Mouse (Mus musculus): ENCODE measurements around the gene C1qc. TPM values are rescaled to one million over a fixed set of nuclear protein-coding genes. Genes with fewer than 3 reads are reported as not detected.

C1qc gene
- not detected in 2 replicates for total RNA-seq (2014; fragmentation: Nextera tagmentation)
- 0.57 TPM in 1 of 2 replicates, not detected in the other for total RNA-seq (2017)

GRCm38 (mm10) chr4:136892811-136893210, at the start of gene C1qc:
TSS of gene C1qc (minus strand) at chr4:136893065.
- ATAC-seq (replicated peaks; ENCODE audit: poor library complexity, severe bottlenecking), result peak; percentile 78

GRCm38 (mm10) chr4:136937935-136938334, 45.1 kb upstream of the C1qc start:
- ATAC-seq (replicated peaks; ENCODE audit: poor library complexity, severe bottlenecking), result no peak

- ATAC-seq (replicated peaks; ENCODE audit: poor library complexity, severe bottlenecking), result no peak
Observed at GRCm38 (mm10) chr4:136937344-136937743, 44.5 kb upstream of the C1qc start.

GRCm38 (mm10) chr4:136934746-136935613, 42.1 kb upstream of the C1qc start:
- no peak for ATAC-seq (replicated peaks; ENCODE audit: poor library complexity, severe bottlenecking)

- ATAC-seq (replicated peaks; ENCODE audit: poor library complexity, severe bottlenecking), result no peak
Observed at GRCm38 (mm10) chr4:136930474-136930873, 37.6 kb upstream of the C1qc start.

DNA sequence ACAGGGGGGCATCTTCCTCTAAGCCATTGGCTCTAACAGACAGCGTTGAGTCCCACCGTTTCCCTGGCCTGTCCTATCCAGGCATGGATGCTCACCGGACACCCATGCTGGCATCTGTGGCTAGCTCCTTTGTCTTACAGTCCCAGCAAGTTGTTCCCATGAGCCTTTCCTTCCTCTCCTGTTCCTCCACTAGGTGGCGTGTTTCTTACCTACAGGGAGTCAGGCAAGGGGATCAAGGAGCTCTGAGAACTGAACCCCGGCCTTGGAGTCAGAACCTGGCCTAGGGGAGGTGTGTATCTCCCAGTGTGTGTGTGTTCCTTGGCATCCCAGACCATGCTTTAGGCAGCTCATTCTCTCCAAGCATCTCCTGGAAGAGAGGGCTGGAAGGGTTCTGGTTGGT, 36.1 kb upstream of the C1qc start:
- no peak for ATAC-seq (replicated peaks; ENCODE audit: poor library complexity, severe bottlenecking)

DNA sequence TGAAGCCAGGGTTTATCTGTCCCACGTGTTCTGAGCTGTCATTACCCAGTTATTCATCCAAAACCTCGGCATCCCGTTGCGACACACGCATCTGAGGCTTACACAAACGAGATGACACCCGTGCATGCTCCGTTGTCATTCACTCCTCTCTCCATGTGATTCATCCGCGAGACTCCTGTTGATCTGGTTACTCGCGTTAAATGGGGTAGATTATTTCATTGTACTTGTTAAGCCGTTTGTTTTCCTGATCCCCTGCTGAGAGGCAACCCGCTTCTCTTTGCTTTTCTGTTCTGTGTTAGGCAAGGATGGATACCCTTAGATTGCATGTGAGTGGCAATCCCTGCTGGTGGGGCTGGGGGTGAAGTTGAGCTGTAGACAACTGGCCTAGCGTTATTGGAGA, 32.9 kb upstream of the C1qc start:
- no peak for ATAC-seq (replicated peaks; ENCODE audit: poor library complexity, severe bottlenecking)

DNA sequence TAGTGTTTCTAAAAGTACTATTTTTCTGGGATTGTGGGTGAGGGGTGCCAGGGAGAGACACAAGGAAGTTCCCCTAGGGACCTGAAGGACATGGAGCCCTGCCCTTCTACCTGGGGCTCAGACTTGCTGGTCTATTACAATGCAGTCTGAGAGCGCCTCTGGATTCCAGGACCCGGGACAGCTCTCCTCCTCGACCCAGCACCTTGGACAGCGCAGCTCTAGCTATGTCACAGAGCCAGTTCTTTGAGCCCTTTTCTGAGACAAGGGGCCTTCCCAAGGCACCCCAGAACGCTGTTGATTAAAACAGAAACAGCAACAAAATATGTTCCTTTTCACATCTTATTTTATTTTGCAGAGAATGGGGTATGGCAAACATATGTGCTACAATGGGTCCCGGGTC, 31.7 kb upstream of the C1qc start:
- peak; percentile 70 for ATAC-seq (replicated peaks; ENCODE audit: poor library complexity, severe bottlenecking)

DNA sequence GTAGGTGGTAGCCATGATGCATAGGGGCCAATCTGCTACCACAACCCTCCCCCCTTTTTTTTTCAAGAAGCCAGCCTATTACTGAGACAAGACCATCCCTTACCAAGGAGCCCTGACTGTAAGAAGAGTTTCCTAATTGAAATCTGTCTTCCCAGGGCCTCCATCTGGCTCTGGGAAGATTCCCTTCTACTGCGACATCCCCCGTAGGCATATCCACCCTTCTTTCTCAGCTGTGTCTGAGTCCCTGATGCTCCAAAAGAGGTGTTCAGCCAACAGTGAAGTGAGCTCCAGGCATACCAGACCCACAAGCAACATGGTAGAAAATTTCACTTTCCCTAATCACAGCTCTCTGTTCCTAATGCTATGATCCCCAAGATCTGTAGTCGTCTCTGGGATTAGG, 26.7 kb upstream of the C1qc start:
- no peak for ATAC-seq (replicated peaks; ENCODE audit: poor library complexity, severe bottlenecking)

DNA sequence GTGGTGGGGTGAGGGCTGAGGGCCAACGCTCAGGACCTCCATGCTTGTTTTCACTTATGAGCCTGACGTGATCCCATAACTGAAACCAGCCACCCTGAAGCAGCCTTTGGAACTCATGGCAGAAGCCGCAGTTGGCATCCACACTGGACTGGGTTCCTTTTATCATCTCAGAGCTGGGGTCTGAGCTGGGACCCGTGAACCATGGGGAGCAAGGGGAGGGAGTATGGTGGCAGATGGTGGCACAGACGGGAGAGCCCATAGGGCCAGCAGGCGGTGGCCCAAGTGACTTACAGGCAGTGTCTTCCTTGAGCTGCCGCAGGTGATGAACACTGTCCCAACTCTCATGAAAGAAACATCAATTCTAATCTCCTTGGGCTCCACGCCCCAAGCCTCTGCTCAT, 26.0 kb upstream of the C1qc start:
- ATAC-seq (replicated peaks; ENCODE audit: poor library complexity, severe bottlenecking), result no peak

DNA sequence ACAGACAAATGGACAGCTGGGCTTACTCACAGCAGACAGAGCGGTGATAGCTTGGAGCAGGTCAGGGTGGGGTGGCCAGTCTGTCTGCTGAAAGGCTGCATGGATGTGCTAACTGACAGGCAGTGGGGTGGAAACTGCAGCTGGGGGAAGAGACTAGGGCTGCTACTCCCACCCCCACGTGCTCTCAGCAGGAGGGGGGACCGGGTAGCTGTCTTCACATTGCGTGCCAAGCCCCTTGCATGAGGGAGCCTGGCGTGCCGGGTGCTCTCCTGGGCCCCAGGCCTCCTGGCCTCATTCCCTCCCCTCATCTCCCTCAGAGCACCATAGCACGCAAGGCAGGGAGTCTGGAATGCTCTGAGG, 24.3 kb upstream of the C1qc start:
- ATAC-seq (replicated peaks; ENCODE audit: poor library complexity, severe bottlenecking), result no peak

GRCm38 (mm10) chr4:136916359-136917164, 23.7 kb upstream of the C1qc start:
- ATAC-seq (replicated peaks; ENCODE audit: poor library complexity, severe bottlenecking), result no peak

DNA sequence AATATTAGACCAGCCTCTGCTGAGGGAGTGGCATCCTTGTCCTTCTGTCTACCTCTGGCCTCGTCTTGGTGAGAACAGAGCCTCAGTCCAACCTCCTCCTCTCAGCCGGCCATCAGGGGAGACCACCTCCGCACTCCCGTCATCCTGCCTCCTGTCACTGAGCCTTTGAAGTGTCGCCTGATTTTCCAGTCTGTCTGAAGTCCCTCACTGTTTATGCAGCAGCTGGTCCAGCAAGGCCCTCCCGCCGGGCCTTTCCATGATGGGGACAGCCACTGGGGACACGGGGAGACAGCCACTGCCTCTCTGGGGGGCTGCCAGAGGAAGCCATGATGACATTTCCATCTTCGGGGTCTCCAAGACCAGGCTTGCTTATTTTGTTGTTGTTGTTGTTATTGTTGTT, 20.0 kb upstream of the C1qc start:
- no peak; the same call in 1 of the 2 replicates for ATAC-seq (replicated peaks; ENCODE audit: poor library complexity, severe bottlenecking)

DNA sequence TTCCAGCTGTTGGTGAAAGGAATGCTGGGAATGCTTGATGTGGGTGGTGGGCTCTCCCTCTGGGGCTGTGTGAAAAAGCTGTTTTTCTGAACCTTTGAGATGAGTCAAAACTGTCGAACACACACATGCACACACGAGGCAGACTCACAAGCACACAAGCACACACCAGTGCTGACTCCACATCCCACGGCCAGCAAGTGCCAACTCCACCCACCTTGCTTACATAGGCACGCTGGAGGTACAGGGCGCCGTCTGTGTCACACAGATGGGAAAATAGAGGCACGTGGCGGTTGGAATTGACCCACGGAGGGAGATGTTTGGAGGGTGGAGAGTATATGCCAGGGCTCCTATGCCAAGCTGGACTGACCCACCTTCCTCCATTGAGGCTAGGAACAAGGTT, 18.9 kb upstream of the C1qc start:
- no peak for ATAC-seq (replicated peaks; ENCODE audit: poor library complexity, severe bottlenecking)

GRCm38 (mm10) chr4:136911211-136911646, 18.4 kb upstream of the C1qc start:
- no peak for ATAC-seq (replicated peaks; ENCODE audit: poor library complexity, severe bottlenecking)

DNA sequence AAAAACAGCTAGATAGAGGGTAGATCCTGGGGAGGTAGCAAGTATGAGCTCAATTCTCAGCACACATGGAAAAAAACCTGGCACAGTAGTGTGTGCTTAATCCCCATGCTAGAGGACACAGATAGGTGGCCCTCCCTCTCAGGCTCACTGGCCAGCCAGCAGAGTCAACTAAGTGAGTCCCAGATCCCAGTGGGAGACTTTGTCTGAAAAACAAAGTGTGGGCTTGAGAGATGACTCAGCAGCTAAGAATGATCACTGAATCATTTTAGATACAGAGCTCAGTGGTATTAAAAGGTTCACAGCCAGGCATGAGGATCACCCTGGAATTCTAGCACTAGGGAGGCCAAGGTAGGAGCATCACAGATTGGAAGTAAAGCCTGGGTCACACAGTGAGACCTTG, 14.9 kb upstream of the C1qc start:
- ATAC-seq (replicated peaks; ENCODE audit: poor library complexity, severe bottlenecking), result no peak

- ATAC-seq (replicated peaks; ENCODE audit: poor library complexity, severe bottlenecking), result peak; percentile 92
Observed at GRCm38 (mm10) chr4:136907033-136907432, 14.2 kb upstream of the C1qc start.

DNA sequence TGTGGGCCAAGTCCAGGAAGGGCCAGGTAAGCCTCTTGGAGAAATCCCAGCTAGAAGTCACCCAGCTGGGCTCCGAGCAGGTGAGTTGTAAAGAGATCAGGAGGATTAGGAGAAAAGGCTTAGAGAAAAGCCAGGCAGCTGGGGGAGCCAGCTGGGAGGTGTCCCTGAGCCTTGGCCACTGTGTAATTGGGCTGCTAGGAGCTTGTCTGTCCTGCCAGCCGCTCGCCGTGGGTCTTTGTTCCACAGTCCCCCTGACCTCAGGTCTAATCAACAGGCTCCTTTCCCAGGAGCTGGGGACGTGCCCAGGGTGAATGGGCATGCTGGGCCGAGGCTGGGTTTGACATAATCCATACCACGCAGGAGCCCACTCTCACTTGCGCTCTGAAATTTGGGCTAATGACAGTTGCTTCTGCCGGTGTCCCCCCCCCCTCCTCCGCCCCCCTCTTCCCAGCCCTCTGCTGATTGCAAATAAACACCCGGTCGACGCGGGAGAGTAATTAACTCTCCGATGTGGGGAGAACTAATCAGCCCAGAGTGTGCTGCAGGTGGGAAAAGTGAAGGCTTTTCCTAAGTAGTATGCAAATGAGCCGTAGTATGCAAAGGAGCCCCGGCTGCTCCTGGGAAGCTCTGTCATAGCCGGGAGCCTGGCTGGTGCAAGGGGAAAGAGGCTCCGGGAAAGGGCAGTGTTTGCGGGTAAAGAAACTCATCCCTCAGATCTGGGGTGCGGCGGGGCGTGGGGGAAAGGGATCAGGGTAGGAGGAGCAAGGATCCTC, 12.1 kb upstream of the C1qc start:
- no peak for ATAC-seq (replicated peaks; ENCODE audit: poor library complexity, severe bottlenecking)

DNA sequence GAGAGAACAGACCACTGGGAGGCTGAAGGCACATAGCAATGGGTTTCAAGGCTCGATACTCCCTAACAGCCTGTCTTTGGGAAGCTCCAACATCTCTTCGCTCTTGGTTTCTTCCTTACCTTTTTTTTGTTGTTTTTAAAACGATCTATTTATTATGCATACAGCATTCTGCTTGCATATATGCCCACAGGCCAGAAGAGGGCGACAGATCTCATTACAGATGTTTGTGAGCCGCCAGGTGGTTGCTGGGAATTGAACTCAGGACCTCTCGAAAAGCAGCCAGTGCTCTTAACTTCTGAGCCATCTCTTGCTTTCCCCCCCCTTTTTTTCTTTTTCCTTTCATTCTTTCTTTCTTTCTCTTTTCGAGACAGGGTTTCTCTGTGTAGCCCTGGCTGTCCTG, 6.3 kb upstream of the C1qc start:
- no peak for ATAC-seq (replicated peaks; ENCODE audit: poor library complexity, severe bottlenecking)

DNA sequence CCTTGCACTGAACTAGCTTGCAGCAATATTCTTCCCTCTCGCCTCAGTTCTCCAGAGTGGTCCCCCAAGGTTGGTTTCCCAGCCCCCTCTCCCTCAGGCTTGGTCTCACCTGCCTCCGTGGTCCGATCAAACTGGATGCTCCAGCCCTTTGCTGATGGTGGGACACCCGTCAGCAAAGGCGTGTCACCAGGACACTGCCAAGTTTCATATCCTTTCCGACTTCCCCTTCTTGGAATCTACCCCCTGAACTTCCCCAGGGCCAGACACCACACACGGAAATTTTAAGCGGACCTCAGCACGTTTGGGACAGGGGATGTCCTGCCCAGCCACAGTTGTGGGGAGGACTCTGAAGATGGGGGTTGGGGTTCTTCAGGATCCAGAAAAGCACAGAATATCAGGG, 5.8 kb upstream of the C1qc start, which contains the start of gene C1qa:
TSS of gene C1qa (minus strand) at position 167 of the 400 bp plus-strand sequence.
- 0 out of 2 replicates have a peak, but pooled peaks have one; percentile 33 for ATAC-seq (replicated peaks; ENCODE audit: poor library complexity, severe bottlenecking)
